Mouse (Mus musculus) E14TG2a.4 (cell line): ENCODE results near the gene Anxa9.

Experiments used
- CTCF ChIP-seq: conservative IDR thresholded peaks from 2 replicates; pipeline ENCODE4 v1.5.1; 2014; ENCODE audit warnings: low read length
- NANOG ChIP-seq: IDR thresholded peaks from 2 replicates; pipeline ENCODE4 v1.6.1; 2014; ENCODE audit warnings: borderline replicate concordance, low read length, mixed read lengths

GRCm38 (mm10) chr3:95269789-95270188, 37.2 kb downstream of the Anxa9 start:
- TF ChIP-seq CTCF (no peak), NANOG (no peak)
